Mouse (Mus musculus) WW6 (cell line): ENCODE data around the gene Tmem211.

Experiments used
- DNase-seq: peaks from one replicate; pipeline ENCODE4 v3.0.0-alpha.2; 2013; ENCODE audit warnings: low read depth, low spot score

Gene Tmem211

GRCm38 (mm10) chr5:113212156-113212835 is 14.4 kb upstream of the Tmem211 start:
- no peak for DNase-seq

GRCm38 (mm10) chr5:113214041-113214440 is 12.7 kb upstream of the Tmem211 start:
- DNase-seq = no peak

- DNase-seq = no peak
These were observed 12.3 kb upstream of the Tmem211 start for GRCm38 (mm10) chr5:113214455-113214854.

- no peak for DNase-seq
These were observed 11.1 kb upstream of the Tmem211 start for GRCm38 (mm10) chr5:113215610-113216011.

- no peak for DNase-seq
These were observed 10.3 kb upstream of the Tmem211 start for GRCm38 (mm10) chr5:113216328-113216960.

- no peak for DNase-seq
These were observed 9.6 kb upstream of the Tmem211 start for GRCm38 (mm10) chr5:113217076-113217475.

GRCm38 (mm10) chr5:113218617-113219235 is 8.0 kb upstream of the Tmem211 start:
- DNase-seq = no peak

GRCm38 (mm10) chr5:113219450-113219849 is 7.3 kb upstream of the Tmem211 start:
- no peak for DNase-seq

- DNase-seq = no peak
These were observed 6.8 kb upstream of the Tmem211 start for GRCm38 (mm10) chr5:113219876-113220275.

- no peak for DNase-seq
These were observed 6.1 kb upstream of the Tmem211 start for GRCm38 (mm10) chr5:113220383-113221146.

GRCm38 (mm10) chr5:113221147-113221865 is 5.4 kb upstream of the Tmem211 start, which contains the start of gene 2900026A02Rik:
TSS of gene 2900026A02Rik (minus strand) at chr5:113221236.
- peak; percentile 59 for DNase-seq

- no peak for DNase-seq
These were observed 2.8 kb upstream of the Tmem211 start for GRCm38 (mm10) chr5:113223888-113224287.

GRCm38 (mm10) chr5:113225271-113225670 is 1.4 kb upstream of the Tmem211 start:
- no peak for DNase-seq

GRCm38 (mm10) chr5:113225686-113226435 is 848 bp upstream of the Tmem211 start:
- no peak for DNase-seq

GRCm38 (mm10) chr5:113230196-113230595 is 3.5 kb downstream of the Tmem211 start:
- no peak for DNase-seq

- no peak for DNase-seq
These were observed 22.7 kb downstream of the Tmem211 start for GRCm38 (mm10) chr5:113249263-113249930.

- no peak for DNase-seq
These were observed 24.1 kb downstream of the Tmem211 start for GRCm38 (mm10) chr5:113250806-113251205.

- DNase-seq = no peak
These were observed 38.9 kb downstream of the Tmem211 start for GRCm38 (mm10) chr5:113265637-113266036.

GRCm38 (mm10) chr5:113268246-113268645 is 41.5 kb downstream of the Tmem211 start:
- no peak for DNase-seq

GRCm38 (mm10) chr5:113270043-113270442 is 43.3 kb downstream of the Tmem211 start:
- DNase-seq = no peak
